Mouse (Mus musculus) embryonic facial prominence, embryonic 15.5 days (tissue): ENCODE results near the gene Rasa4. TPM values are rescaled to one million over a fixed set of nuclear protein-coding genes. Genes with fewer than 3 reads are reported as not detected.
"Not testable (repeated sequence)": the region's sequence is repeated elsewhere in the genome, so short reads cannot be mapped to it uniquely, and the experiment has no call there.

Experiments
- ATAC-seq: fragments of 200-750 bp; cut with Nextera tagmentation; 2 replicates; pipeline ENCODE4 v1.8.0; 2017; ENCODE audit warnings: low read depth, moderate TSS enrichment; ENCODE audit not compliant: insufficient number of reproducible peaks, low FRiP score, low TSS enrichment
- H3K27ac ChIP-seq: fragments of 300-500 bp; sonication (generic); replicated peaks from 2 replicates; pipeline ENCODE4 v1.5.1; 2015; ENCODE audit warnings: mild to moderate bottlenecking, inconsistent platforms
- H3K27me3 ChIP-seq: fragments of 300-500 bp; sonication (generic); 2 replicates; pipeline ENCODE4 v1.6.1; 2015; ENCODE audit warnings: inconsistent platforms
- H3K36me3 ChIP-seq: fragments of 300-500 bp; sonication (generic); 2 replicates; pipeline ENCODE4 v1.6.1; 2015; ENCODE audit warnings: mild to moderate bottlenecking, inconsistent platforms
- H3K4me1 ChIP-seq: fragments of 300-500 bp; sonication (generic); 2 replicates; pipeline ENCODE4 v1.6.1; 2015; ENCODE audit warnings: inconsistent platforms
- H3K4me2 ChIP-seq: fragments of 300-500 bp; sonication (generic); replicated peaks from 2 replicates; pipeline ENCODE4 v1.6.1; 2015; ENCODE audit warnings: mild to moderate bottlenecking, inconsistent platforms
- H3K4me3 ChIP-seq: fragments of 300-500 bp; sonication (generic); replicated peaks from 2 replicates; pipeline ENCODE4 v1.5.1; 2015; ENCODE audit warnings: mild to moderate bottlenecking, inconsistent platforms
- H3K9ac ChIP-seq: fragments of 300-500 bp; sonication (generic); 2 replicates; pipeline ENCODE4 v1.6.1; 2015; ENCODE audit warnings: inconsistent platforms
- H3K9me3 ChIP-seq: fragments of 300-500 bp; sonication (generic); replicated peaks from 2 replicates; pipeline ENCODE4 v1.6.1; 2016; ENCODE audit warnings: inconsistent platforms
- WGBS: fragments of 180-500 bp; shearing (Covaris S2); methylation state at CpG from one replicate; pipeline ENCODE4 v1.1.7; 2015; 5-methylcytosine and 5-hydroxymethylcytosine counted together
- polyA plus RNA-seq: library from polyadenylated mRNA; unstranded; fragments of >200 nt; fragmentation: Nextera tagmentation; extraction: Ambion mirVana; gene quantifications from 2 replicates; pipeline ENCODE4 v1.2.1, GENCODE M21; 2015

The Rasa4 gene
- polyA plus RNA-seq, 1 experiment from 2014 or later, result 13.4 TPM

DNA sequence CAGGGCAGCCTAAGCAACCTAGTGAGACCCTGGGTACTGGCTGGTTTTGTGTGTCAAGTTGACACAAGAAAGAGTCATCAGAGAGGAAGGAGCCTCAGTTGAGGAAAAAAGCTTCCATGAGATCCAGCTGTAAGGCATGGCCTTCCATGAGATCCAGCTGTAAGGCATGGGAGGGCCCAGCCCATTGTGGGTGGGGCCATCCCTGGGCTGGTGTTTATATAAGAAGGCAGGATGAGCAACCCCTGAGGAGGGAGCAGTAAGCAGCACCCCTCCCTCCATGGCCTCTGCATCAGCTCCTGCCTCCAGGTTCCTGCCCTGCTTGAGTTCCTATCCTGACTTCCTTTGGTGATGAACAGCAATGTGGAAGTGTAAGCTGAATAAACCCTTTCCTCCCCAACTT lies 35.2 kb upstream of the Rasa4 start:
- not testable (repeated sequence) for H3K4me2 ChIP-seq, H3K9ac ChIP-seq, H3K4me3 ChIP-seq, H3K27ac ChIP-seq, H3K36me3 ChIP-seq, ATAC-seq, H3K27me3 ChIP-seq, H3K9me3 ChIP-seq
- H3K4me1 ChIP-seq, result peaks cover 13% of the 10 kb centered on the region

DNA sequence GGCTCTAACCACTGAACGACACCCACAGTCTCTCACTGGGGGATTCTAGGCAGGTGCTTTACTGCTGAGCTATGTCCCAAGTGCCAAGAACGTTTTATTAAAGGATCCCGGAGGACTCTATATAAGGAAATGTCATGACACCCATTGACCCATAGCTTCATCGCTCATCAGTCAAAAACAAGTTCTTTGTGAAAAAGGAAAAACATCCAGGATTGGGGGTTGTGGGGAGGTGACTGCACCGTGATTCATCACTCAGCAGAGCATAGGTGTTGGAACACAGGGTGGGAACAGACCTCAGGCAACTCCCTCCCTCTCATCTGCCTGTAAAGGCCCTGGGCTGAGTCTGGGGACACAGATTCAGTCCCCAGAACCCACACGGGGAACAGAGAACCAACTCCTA lies 33.8 kb upstream of the Rasa4 start:
- peaks cover 13% of the 10 kb centered on the region for H3K4me1 ChIP-seq
- H3K9me3 ChIP-seq, result no peaks in the 10 kb centered on the region
- H3K9ac ChIP-seq, result no peak overlapping the region
- no peak overlapping the region for H3K27ac ChIP-seq
- no peak overlapping the region for H3K4me3 ChIP-seq
- ATAC-seq, result no peak
- no peaks in the 10 kb centered on the region for H3K36me3 ChIP-seq
- 65% methylated on average over 6 of the region's 6 CpGs for WGBS
- no peaks in the 10 kb centered on the region for H3K27me3 ChIP-seq
- no peak overlapping the region for H3K4me2 ChIP-seq

GRCm38 (mm10) chr5:136051231-136052085 lies 32.3 kb upstream of the Rasa4 start:
- peak overlapping the region; percentile 60 for H3K27ac ChIP-seq
- no peak overlapping the region for H3K4me3 ChIP-seq
- H3K4me2 ChIP-seq, result peak overlapping the region; percentile 12; the same call in 1 of the 2 replicates
- no peak overlapping the region for H3K9ac ChIP-seq
- peaks cover 10% of the 10 kb centered on the region for H3K4me1 ChIP-seq
- H3K36me3 ChIP-seq, result no peaks in the 10 kb centered on the region
- 15% methylated on average over 10 of the region's 10 CpGs for WGBS
- H3K9me3 ChIP-seq, result no peaks in the 10 kb centered on the region
- no peaks in the 10 kb centered on the region for H3K27me3 ChIP-seq
- ATAC-seq, result peak; percentile 67

DNA sequence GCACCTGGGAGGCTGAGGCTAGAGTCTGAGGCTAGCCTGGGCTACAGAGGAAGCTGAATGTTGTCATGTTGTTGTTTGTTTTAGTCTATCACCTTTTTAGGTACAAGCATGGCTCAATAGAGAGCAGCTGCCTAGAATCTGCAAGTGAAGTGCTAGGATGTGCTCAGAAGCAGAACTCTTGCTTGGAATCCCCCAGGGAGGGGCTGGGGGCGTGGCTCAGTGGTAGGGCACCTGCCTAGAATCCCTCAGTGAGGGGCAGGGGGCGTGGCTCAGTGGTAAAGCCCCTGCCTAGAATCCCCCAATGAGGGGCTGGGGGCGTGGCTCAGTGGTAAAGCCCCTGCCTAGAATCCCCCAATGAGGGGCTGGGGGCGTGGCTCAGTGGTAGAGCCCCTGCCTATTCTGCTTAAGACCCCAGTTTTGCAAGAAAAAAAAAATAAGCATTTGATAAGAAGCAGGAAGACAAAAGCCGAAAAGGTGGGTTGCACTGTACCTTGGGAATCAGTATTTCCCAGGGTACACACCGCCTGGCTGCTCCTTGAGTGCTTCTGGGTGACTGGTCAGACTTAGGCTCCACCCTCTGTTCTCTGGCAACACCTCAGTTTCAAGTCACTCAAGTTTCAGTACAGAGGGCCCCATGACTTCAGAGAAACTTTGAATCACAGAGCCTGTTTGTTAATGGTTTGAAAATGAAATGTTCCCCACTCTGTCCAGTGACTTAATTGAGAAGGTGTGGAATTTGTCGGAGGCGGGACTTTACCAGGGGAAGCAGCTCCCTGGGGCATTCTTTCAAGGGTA lies 30.7 kb upstream of the Rasa4 start:
- no peak overlapping the region for H3K4me2 ChIP-seq
- no peak overlapping the region for H3K9ac ChIP-seq
- WGBS, result 75% methylated on average over 8 of the region's 8 CpGs
- no peaks in the 10 kb centered on the region for H3K27me3 ChIP-seq
- peaks cover 16% of the 10 kb centered on the region for H3K4me1 ChIP-seq
- no peaks in the 10 kb centered on the region for H3K9me3 ChIP-seq
- H3K27ac ChIP-seq, result no peak overlapping the region; the same call in 1 of the 2 replicates
- H3K36me3 ChIP-seq, result no peaks in the 10 kb centered on the region
- no peak overlapping the region for H3K4me3 ChIP-seq
- ATAC-seq, result no peak

- H3K4me1 ChIP-seq, result peaks cover 16% of the 10 kb centered on the region
- 86% methylated on average over 11 of the region's 11 CpGs for WGBS
- ATAC-seq, result no peak
Observed at GRCm38 (mm10) chr5:136054301-136055077, 29.2 kb upstream of the Rasa4 start, which contains the start of gene Upk3bl. Gene Upk3bl, plus strand, starts transcription at chr5:136054492.

GRCm38 (mm10) chr5:136056062-136056461 lies 27.7 kb upstream of the Rasa4 start:
- ATAC-seq, result no peak
- Histone ChIP-seq H3K36me3 (no peaks in the 10 kb centered on the region), H3K27me3 (0 out of 2 replicates have a peak, but pooled peaks cover 3% of the 10 kb centered on the region), H3K4me3 (no peak overlapping the region), H3K9me3 (no peaks in the 10 kb centered on the region), H3K4me2 (no peak overlapping the region), H3K4me1 (peaks cover 16% of the 10 kb centered on the region), H3K9ac (no peak overlapping the region), H3K27ac (no peak overlapping the region)
- WGBS, result 32% methylated on average over 4 of the region's 4 CpGs

More at GRCm38 (mm10) chr5:136054301-136055077, 29.2 kb upstream of the Rasa4 start, which contains the start of gene Upk3bl:
- Histone ChIP-seq H3K9ac (no peak within 1 kb of the TSS), H3K4me3 (no peak within 1 kb of the TSS), H3K27me3 (no peaks in the 10 kb centered on the region), H3K27ac (no peak within 1 kb of the TSS), H3K9me3 (no peaks in the 10 kb centered on the region), H3K36me3 (no peaks in the 10 kb centered on the region), H3K4me2 (no peak within 1 kb of the TSS)

DNA sequence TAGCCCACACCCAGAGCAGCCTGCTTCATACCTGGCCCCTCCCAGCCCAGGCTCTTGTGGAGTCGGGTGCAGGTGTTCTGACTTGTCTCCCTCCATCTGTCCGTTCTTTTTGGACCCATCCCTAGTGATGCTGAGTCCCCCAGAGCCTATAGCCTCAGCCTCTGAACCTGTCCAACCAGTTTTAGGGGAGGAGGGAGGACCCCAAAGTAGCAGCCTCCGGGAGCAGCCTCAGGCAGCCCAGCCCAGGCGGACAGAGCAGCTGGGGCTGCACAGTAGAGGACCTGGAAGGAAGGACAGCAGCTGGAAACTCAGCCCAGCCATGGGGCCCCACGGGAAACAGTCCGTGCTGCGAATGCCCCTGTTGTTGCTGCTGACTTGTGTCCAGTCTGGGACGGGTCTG lies 26.6 kb upstream of the Rasa4 start:
- no peak overlapping the region for H3K27ac ChIP-seq
- no peaks in the 10 kb centered on the region for H3K9me3 ChIP-seq
- peak; percentile 22; the same call in 1 of the 2 replicates for ATAC-seq
- H3K4me2 ChIP-seq, result no peak overlapping the region
- H3K4me1 ChIP-seq, result peaks cover 6% of the 10 kb centered on the region; the same call in 1 of the 2 replicates
- WGBS, result 23% methylated on average over 8 of the region's 8 CpGs
- H3K4me3 ChIP-seq, result 0 out of 2 replicates have a peak overlapping the region, but pooled peaks have one; percentile 1
- H3K27me3 ChIP-seq, result 0 out of 2 replicates have a peak, but pooled peaks cover 3% of the 10 kb centered on the region
- H3K9ac ChIP-seq, result no peak overlapping the region
- H3K36me3 ChIP-seq, result no peaks in the 10 kb centered on the region

GRCm38 (mm10) chr5:136061567-136061966 lies 22.1 kb upstream of the Rasa4 start:
- Histone ChIP-seq H3K9ac (no peak overlapping the region), H3K4me2 (no peak overlapping the region), H3K9me3 (no peaks in the 10 kb centered on the region), H3K4me1 (peaks cover 6% of the 10 kb centered on the region; the same call in 1 of the 2 replicates), H3K27ac (no peak overlapping the region), H3K4me3 (no peak overlapping the region), H3K36me3 (no peaks in the 10 kb centered on the region), H3K27me3 (0 out of 2 replicates have a peak, but pooled peaks cover 3% of the 10 kb centered on the region)
- no peak for ATAC-seq
- 13% methylated on average over 12 of the region's 12 CpGs for WGBS

DNA sequence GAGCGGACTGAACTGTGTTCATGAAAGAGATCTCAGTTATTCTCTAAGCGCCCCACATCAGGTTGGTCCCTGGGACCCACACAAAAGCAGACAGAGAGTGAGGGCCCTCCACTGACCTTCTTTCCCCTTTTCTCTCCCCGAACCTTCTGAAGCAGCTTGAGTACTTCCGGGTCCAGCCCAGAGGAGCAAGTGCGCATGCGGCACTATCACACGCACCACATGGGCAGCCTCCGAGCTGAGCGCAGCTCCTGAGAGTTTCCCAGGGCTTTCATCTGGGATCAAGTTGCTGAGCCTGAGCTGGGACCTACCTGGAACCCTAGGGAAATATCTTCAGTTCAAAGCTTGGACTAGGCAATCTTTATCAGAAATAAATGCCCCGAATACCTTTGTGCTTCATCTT lies 19.8 kb upstream of the Rasa4 start:
- Histone ChIP-seq H3K9me3 (no peaks in the 10 kb centered on the region), H3K4me2 (no peak overlapping the region)

DNA sequence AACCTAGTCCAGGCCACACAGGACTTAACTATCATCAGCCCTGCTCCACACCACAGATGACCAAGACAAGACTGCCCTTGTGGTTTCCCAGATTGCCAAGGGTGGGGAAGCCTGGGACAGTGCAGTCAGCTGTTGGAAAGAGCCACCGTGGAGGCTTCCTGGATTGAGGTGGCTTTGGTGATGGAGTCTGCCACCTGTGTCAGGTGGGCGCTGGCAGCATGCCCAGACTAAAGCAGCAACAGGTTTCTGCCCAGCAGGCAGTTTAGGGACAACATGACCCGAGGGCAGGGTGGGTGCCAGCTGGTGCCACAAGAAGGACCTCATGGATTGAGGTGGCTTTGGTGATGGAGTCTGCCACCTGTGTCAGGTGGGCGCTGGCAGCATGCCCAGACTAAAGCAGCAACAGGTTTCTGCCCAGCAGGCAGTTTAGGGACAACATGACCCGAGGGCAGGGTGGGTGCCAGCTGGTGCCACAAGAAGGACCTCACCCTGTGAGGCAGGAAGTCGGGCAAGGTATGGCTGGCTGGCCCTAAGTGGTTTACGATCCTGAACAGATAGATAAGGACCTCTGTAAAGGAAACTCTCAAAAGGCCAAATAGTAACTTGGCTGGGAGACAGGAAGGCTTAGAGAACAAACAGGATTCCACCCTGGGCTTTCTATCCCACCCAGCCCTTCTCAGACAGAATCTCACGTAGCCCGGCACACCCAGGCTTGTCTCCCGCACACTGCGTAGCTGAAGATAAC lies 17.1 kb upstream of the Rasa4 start:
- ATAC-seq, H3K4me2 ChIP-seq, H3K4me1 ChIP-seq, H3K4me3 ChIP-seq, H3K36me3 ChIP-seq, H3K27ac ChIP-seq, H3K27me3 ChIP-seq, H3K9ac ChIP-seq, H3K9me3 ChIP-seq: not testable (repeated sequence)
- 63% methylated on average over 11 of the region's 11 CpGs for WGBS

More for the DNA sequence above, 19.8 kb upstream of the Rasa4 start:
- Histone ChIP-seq H3K4me3 (no peak overlapping the region), H3K36me3 (no peaks in the 10 kb centered on the region), H3K27me3 (0 out of 2 replicates have a peak, but pooled peaks cover 3% of the 10 kb centered on the region), H3K9ac (no peak overlapping the region), H3K27ac (no peak overlapping the region), H3K4me1 (no peaks in the 10 kb centered on the region)
- ATAC-seq, result no peak
- WGBS, result 85% methylated on average over 10 of the region's 10 CpGs
